In genomic region chr3:87980085-87980484, GRCm38 (mm10) we compare ENCODE assay signal across 22 mouse cellular contexts. TPM values are rescaled to one million over a fixed set of nuclear protein-coding genes. Genes with fewer than 3 reads are reported as not detected.
DNase-seq lines count a peak whose midpoint lies in the region; ATAC-seq and TF ChIP-seq lines count a peak whose summit lies in the region.
"Had no signal": no experiment of that assay in that cellular context is flagged by ENCODE, and none has a peak within 500 bp of the region (broad histone marks: within the 10 kb centered on the region; RNA-seq: fewer than 3 reads in every experiment).

No protein-coding gene starts in this region.

- H3K4me3 ChIP-seq in forebrain, embryonic 10.5 days, result no peak overlapping the region
- no peak overlapping the region for H3K4me3 ChIP-seq in forebrain, postnatal 0 days (ENCODE audit: low read depth, low read length)
- no peak overlapping the region for H3K4me3 ChIP-seq in hindbrain, embryonic 12.5 days
- no peak overlapping the region for H3K4me3 ChIP-seq in hindbrain, postnatal 0 days (ENCODE audit: low read length)
- no peak overlapping the region for H3K4me3 ChIP-seq in midbrain, embryonic 11.5 days (ENCODE audit: low read depth, low read length)
- no peak overlapping the region for H3K4me3 ChIP-seq in midbrain, embryonic 16.5 days (ENCODE audit: low read depth, low read length)
- H3K4me3 ChIP-seq in intestine, embryonic 16.5 days (ENCODE audit: low read length), result no peak overlapping the region

- peaks cover 81% of the 10 kb centered on the region for H3K4me1 ChIP-seq in forebrain, embryonic 10.5 days
- peaks cover 7% of the 10 kb centered on the region; the same call in 1 of the 2 replicates for H3K4me1 ChIP-seq in forebrain, postnatal 0 days (ENCODE audit: insufficient read depth)
- H3K4me1 ChIP-seq in hindbrain, embryonic 12.5 days, result peaks cover 64% of the 10 kb centered on the region
- peaks cover 14% of the 10 kb centered on the region for H3K4me1 ChIP-seq in hindbrain, postnatal 0 days (ENCODE audit: insufficient read depth, low read length)
- H3K4me1 ChIP-seq in midbrain, embryonic 11.5 days (ENCODE audit: control insufficient read depth, insufficient read depth, low read length), result peaks cover 62% of the 10 kb centered on the region
- H3K4me1 ChIP-seq in midbrain, embryonic 16.5 days (ENCODE audit: control insufficient read depth, insufficient read depth, low read length), result peaks cover 8% of the 10 kb centered on the region
- H3K4me1 ChIP-seq in intestine, embryonic 16.5 days (ENCODE audit: control insufficient read depth, insufficient read depth, low read length), result peaks cover 48% of the 10 kb centered on the region

- no peak overlapping the region for H3K9ac ChIP-seq in forebrain, postnatal 0 days
- 0 out of 2 replicates have a peak overlapping the region, but pooled peaks have one; percentile 32 for H3K9ac ChIP-seq in hindbrain, embryonic 12.5 days
- H3K9ac ChIP-seq in hindbrain, postnatal 0 days (replicated peaks; ENCODE audit: low read length), result no peak overlapping the region
- no peak overlapping the region for H3K9ac ChIP-seq in midbrain, embryonic 11.5 days (ENCODE audit: low read length)
- H3K9ac ChIP-seq in midbrain, embryonic 16.5 days (ENCODE audit: low read depth, low read length), result no peak overlapping the region
- H3K9ac ChIP-seq in intestine, embryonic 16.5 days (ENCODE audit: low read depth, low read length), result peak overlapping the region; percentile 29; the same call in 1 of the 2 replicates
- H3K9ac ChIP-seq: liver, postnatal 0 days had no signal

- no peak overlapping the region for H3K4me2 ChIP-seq in forebrain, postnatal 0 days (ENCODE audit: low read depth)
- H3K4me2 ChIP-seq in hindbrain, embryonic 12.5 days (replicated peaks), result no peak overlapping the region
- H3K4me2 ChIP-seq in hindbrain, postnatal 0 days (ENCODE audit: low read depth, low read length), result no peak overlapping the region
- H3K4me2 ChIP-seq in midbrain, embryonic 11.5 days, result no peak overlapping the region
- H3K4me2 ChIP-seq in midbrain, embryonic 16.5 days (ENCODE audit: low read length), result no peak overlapping the region
- H3K4me2 ChIP-seq in intestine, embryonic 16.5 days (ENCODE audit: low read depth, low read length), result no peak overlapping the region

- 0 out of 2 replicates have a peak, but pooled peaks cover 5% of the 10 kb centered on the region for H3K27me3 ChIP-seq in forebrain, embryonic 10.5 days (ENCODE audit: poor library complexity, severe bottlenecking)
- no peaks in the 10 kb centered on the region for H3K27me3 ChIP-seq in forebrain, postnatal 0 days (ENCODE audit: insufficient read depth, low read length)
- H3K27me3 ChIP-seq in hindbrain, embryonic 12.5 days, result no peaks in the 10 kb centered on the region
- H3K27me3 ChIP-seq in hindbrain, postnatal 0 days (ENCODE audit: insufficient read depth, low read length), result no peaks in the 10 kb centered on the region
- H3K27me3 ChIP-seq in midbrain, embryonic 11.5 days (ENCODE audit: control insufficient read depth, insufficient read depth, low read length), result no peaks in the 10 kb centered on the region
- H3K27me3 ChIP-seq in midbrain, embryonic 16.5 days (ENCODE audit: control insufficient read depth, insufficient read depth, low read depth, low read length), result no peaks in the 10 kb centered on the region
- no peaks in the 10 kb centered on the region for H3K27me3 ChIP-seq in intestine, embryonic 16.5 days (replicated peaks; ENCODE audit: control insufficient read depth, insufficient read depth, low read length)

- ATAC-seq in forebrain, postnatal 0 days, result no peak
- no peak for ATAC-seq in hindbrain, embryonic 12.5 days (ENCODE audit: low FRiP score)
- ATAC-seq in hindbrain, postnatal 0 days, result no peak
- no peak for ATAC-seq in midbrain, embryonic 11.5 days (ENCODE audit: low FRiP score)
- no peak for ATAC-seq in midbrain, embryonic 16.5 days
- ATAC-seq in intestine, embryonic 16.5 days, result no peak
- ATAC-seq: CD4-positive, CD25-positive, alpha-beta regulatory T cell, adult 4 months; liver, postnatal 0 days had no signal

- TF ChIP-seq CTCF in forebrain, postnatal 0 days (IDR thresholded peaks at IDR 0.05; ENCODE audit: low read depth), result no peak
- no peak for TF ChIP-seq CTCF in hindbrain, postnatal 0 days (IDR thresholded peaks at IDR 0.05; ENCODE audit: low read depth)

- H3K36me3 ChIP-seq in forebrain, embryonic 10.5 days (replicated peaks), result peaks cover 58% of the 10 kb centered on the region
- H3K36me3 ChIP-seq in forebrain, postnatal 0 days (ENCODE audit: insufficient read depth), result no peaks in the 10 kb centered on the region
- peaks cover 26% of the 10 kb centered on the region for H3K36me3 ChIP-seq in hindbrain, embryonic 12.5 days
- no peaks in the 10 kb centered on the region for H3K36me3 ChIP-seq in hindbrain, postnatal 0 days (ENCODE audit: insufficient read depth, low read length)
- peaks cover 28% of the 10 kb centered on the region for H3K36me3 ChIP-seq in midbrain, embryonic 11.5 days (ENCODE audit: control insufficient read depth, insufficient read depth, low read length)
- H3K36me3 ChIP-seq in midbrain, embryonic 16.5 days (ENCODE audit: control insufficient read depth, insufficient read depth, low read length), result no peaks in the 10 kb centered on the region
- H3K36me3 ChIP-seq in intestine, embryonic 16.5 days (ENCODE audit: control insufficient read depth, insufficient read depth, low read length), result no peaks in the 10 kb centered on the region
- H3K36me3 ChIP-seq: G1E had no signal

- H3K27ac ChIP-seq in forebrain, embryonic 10.5 days, result peak overlapping the region; percentile 89
- no peak overlapping the region for H3K27ac ChIP-seq in forebrain, postnatal 0 days (ENCODE audit: low read depth, low read length)
- 0 out of 2 replicates have a peak overlapping the region, but pooled peaks have one; percentile 62 for H3K27ac ChIP-seq in hindbrain, embryonic 12.5 days
- H3K27ac ChIP-seq in hindbrain, postnatal 0 days, result no peak overlapping the region
- peak overlapping the region; percentile 3; the same call in 1 of the 2 replicates for H3K27ac ChIP-seq in midbrain, embryonic 11.5 days (ENCODE audit: low read depth, low read length)
- no peak overlapping the region for H3K27ac ChIP-seq in midbrain, embryonic 16.5 days (ENCODE audit: low read length)
- H3K27ac ChIP-seq in intestine, embryonic 16.5 days (ENCODE audit: low read length), result 0 out of 2 replicates have a peak overlapping the region, but pooled peaks have one; percentile 33
- H3K27ac ChIP-seq: stomach, postnatal 0 days had no signal

- H3K9me3 ChIP-seq in forebrain, embryonic 10.5 days, result no peaks in the 10 kb centered on the region
- H3K9me3 ChIP-seq in forebrain, postnatal 0 days (ENCODE audit: low read length), result no peaks in the 10 kb centered on the region
- no peaks in the 10 kb centered on the region for H3K9me3 ChIP-seq in hindbrain, embryonic 12.5 days (replicated peaks)
- H3K9me3 ChIP-seq in hindbrain, postnatal 0 days (ENCODE audit: low read length), result no peaks in the 10 kb centered on the region
- H3K9me3 ChIP-seq in midbrain, embryonic 11.5 days (ENCODE audit: control insufficient read depth, low read length), result no peaks in the 10 kb centered on the region
- H3K9me3 ChIP-seq in midbrain, embryonic 16.5 days (replicated peaks; ENCODE audit: control insufficient read depth, low read length, poor library complexity, severe bottlenecking), result no peaks in the 10 kb centered on the region
- H3K9me3 ChIP-seq in intestine, embryonic 16.5 days (ENCODE audit: control insufficient read depth, low read length), result no peaks in the 10 kb centered on the region
- H3K9me3 ChIP-seq: G1E had no signal

- no peak for DNase-seq in forebrain, embryonic 10.5 days (ENCODE audit: extremely low spot score, low spot score)
- DNase-seq in forebrain, postnatal 0 days, result no peak
- DNase-seq in hindbrain, postnatal 0 days (ENCODE audit: low spot score), result no peak
- peak; percentile 86 for DNase-seq in midbrain, embryonic 11.5 days (ENCODE audit: low spot score, missing footprints)
- no peak for DNase-seq in thymus, postnatal 36 days
- DNase-seq: cerebellum, adult 9-11 months; embryo, embryonic 11 days; heart, adult 18-20 months; liver; liver, postnatal 0 days; lung, postnatal 36 days; thymus, postnatal 14 days had no signal

- 66% methylated on average over 3 of the region's 3 CpGs for WGBS in forebrain, embryonic 10.5 days
- WGBS in forebrain, postnatal 0 days, result 63% methylated on average over 3 of the region's 3 CpGs
- 58% methylated on average over 3 of the region's 3 CpGs for WGBS in hindbrain, embryonic 12.5 days
- WGBS in hindbrain, postnatal 0 days, result 74% methylated on average over 3 of the region's 3 CpGs
- 71% methylated on average over 3 of the region's 3 CpGs for WGBS in midbrain, embryonic 11.5 days
- WGBS in midbrain, embryonic 16.5 days, result 66% methylated on average over 3 of the region's 3 CpGs
- WGBS in intestine, embryonic 16.5 days, result 65% methylated on average over 3 of the region's 3 CpGs

RNA-seq across cellular contexts. Expression of gene Nes, which starts 9.2 kb away (rescaled TPM):
- polyA plus RNA-seq in forebrain, embryonic 10.5 days (2016; fragmentation: Nextera tagmentation; extraction: Ambion mirVana), result 81.2 and 86.9 TPM in 2 replicates
- total RNA-seq in forebrain, postnatal 0 days (2014; rRNA removed), result 32.4 and 39.2 TPM in 2 replicates
- polyA plus RNA-seq in forebrain, postnatal 0 days (2015; fragmentation: Nextera tagmentation; extraction: Ambion mirVana), result 14.5 and 17.9 TPM in 2 replicates
- 136 and 153 TPM in 2 replicates for polyA plus RNA-seq in hindbrain, embryonic 12.5 days (2016; fragmentation: Nextera tagmentation; extraction: Ambion mirVana)
- 37.2 and 40.0 TPM in 2 replicates for total RNA-seq in hindbrain, postnatal 0 days (2014; rRNA removed)
- 14.9 and 15.7 TPM in 2 replicates for polyA plus RNA-seq in hindbrain, postnatal 0 days (2015; fragmentation: Nextera tagmentation; extraction: Ambion mirVana)
- 70.3 and 85.4 TPM in 2 replicates for polyA plus RNA-seq in midbrain, embryonic 11.5 days (2014; fragmentation: Nextera tagmentation; extraction: Ambion mirVana)
- polyA plus RNA-seq in midbrain, embryonic 16.5 days (2015; fragmentation: Nextera tagmentation; extraction: Ambion mirVana), result 14.1 and 21.8 TPM in 2 replicates
- 9.4 and 10.3 TPM in 2 replicates for polyA plus RNA-seq in intestine, embryonic 16.5 days (2015; fragmentation: Nextera tagmentation; extraction: Ambion mirVana)
- polyA plus RNA-seq: CD4-positive, CD25-positive, alpha-beta regulatory T cell, adult 4 months had no signal

RNA-seq across cellular contexts. Expression of gene Bcan, which starts 19.9 kb away (rescaled TPM):
- polyA plus RNA-seq in forebrain, embryonic 10.5 days (2016; fragmentation: Nextera tagmentation; extraction: Ambion mirVana), result 0.17 TPM in 2 replicates
- 140 and 146 TPM in 2 replicates for total RNA-seq in forebrain, postnatal 0 days (2014; rRNA removed)
- 99.1 and 133 TPM in 2 replicates for polyA plus RNA-seq in forebrain, postnatal 0 days (2015; fragmentation: Nextera tagmentation; extraction: Ambion mirVana)
- 1.7 and 1.9 TPM in 2 replicates for polyA plus RNA-seq in hindbrain, embryonic 12.5 days (2016; fragmentation: Nextera tagmentation; extraction: Ambion mirVana)
- 318 and 347 TPM in 2 replicates for total RNA-seq in hindbrain, postnatal 0 days (2014; rRNA removed)
- polyA plus RNA-seq in hindbrain, postnatal 0 days (2015; fragmentation: Nextera tagmentation; extraction: Ambion mirVana), result 229 and 237 TPM in 2 replicates
- polyA plus RNA-seq in midbrain, embryonic 11.5 days (2014; fragmentation: Nextera tagmentation; extraction: Ambion mirVana), result 0.37 and 0.44 TPM in 2 replicates
- polyA plus RNA-seq in midbrain, embryonic 16.5 days (2015; fragmentation: Nextera tagmentation; extraction: Ambion mirVana), result 51.5 and 96.9 TPM in 2 replicates
- 0.18 and 0.67 TPM in 2 replicates for polyA plus RNA-seq in intestine, embryonic 16.5 days (2015; fragmentation: Nextera tagmentation; extraction: Ambion mirVana)
- total RNA-seq: G1E had no signal
- polyA plus RNA-seq: CD4-positive, CD25-positive, alpha-beta regulatory T cell, adult 4 months; G1E; heart, postnatal 0 days; liver, postnatal 0 days had no signal

RNA-seq across cellular contexts. Expression of gene Crabp2, which starts 31.6 kb away (rescaled TPM):
- 834 and 866 TPM in 2 replicates for polyA plus RNA-seq in forebrain, embryonic 10.5 days (2016; fragmentation: Nextera tagmentation; extraction: Ambion mirVana)
- total RNA-seq in forebrain, postnatal 0 days (2014; rRNA removed), result 16.8 and 17.4 TPM in 2 replicates
- polyA plus RNA-seq in forebrain, postnatal 0 days (2015; fragmentation: Nextera tagmentation; extraction: Ambion mirVana), result 24.7 and 28.1 TPM in 2 replicates
- 384 and 396 TPM in 2 replicates for polyA plus RNA-seq in hindbrain, embryonic 12.5 days (2016; fragmentation: Nextera tagmentation; extraction: Ambion mirVana)
- 9.8 and 28.6 TPM in 2 replicates for total RNA-seq in hindbrain, postnatal 0 days (2014; rRNA removed)
- 44.5 and 46.3 TPM in 2 replicates for polyA plus RNA-seq in hindbrain, postnatal 0 days (2015; fragmentation: Nextera tagmentation; extraction: Ambion mirVana)
- 539 and 540 TPM in 2 replicates for polyA plus RNA-seq in midbrain, embryonic 11.5 days (2014; fragmentation: Nextera tagmentation; extraction: Ambion mirVana)
- polyA plus RNA-seq in midbrain, embryonic 16.5 days (2015; fragmentation: Nextera tagmentation; extraction: Ambion mirVana), result 42.5 and 44.4 TPM in 2 replicates
- polyA plus RNA-seq in intestine, embryonic 16.5 days (2015; fragmentation: Nextera tagmentation; extraction: Ambion mirVana), result 3.8 TPM in 2 replicates
- total RNA-seq: gastrocnemius, adult 8-10 months; heart, adult 18-20 months had no signal
- polyA plus RNA-seq: CD4-positive, CD25-positive, alpha-beta regulatory T cell, adult 4 months; G1E; liver, postnatal 0 days had no signal

RNA-seq across cellular contexts. Expression of gene Hapln2, which starts 47.3 kb away (rescaled TPM):
- polyA plus RNA-seq in forebrain, embryonic 10.5 days (2016; fragmentation: Nextera tagmentation; extraction: Ambion mirVana), result not detected in 2 replicates
- total RNA-seq in forebrain, postnatal 0 days (2014; rRNA removed), result 0.38 and 0.92 TPM in 2 replicates
- polyA plus RNA-seq in forebrain, postnatal 0 days (2015; fragmentation: Nextera tagmentation; extraction: Ambion mirVana), result 0.31 and 0.69 TPM in 2 replicates
- polyA plus RNA-seq in hindbrain, embryonic 12.5 days (2016; fragmentation: Nextera tagmentation; extraction: Ambion mirVana), result 0.30 and 0.33 TPM in 2 replicates
- total RNA-seq in hindbrain, postnatal 0 days (2014; rRNA removed), result 0.47 and 0.50 TPM in 2 replicates
- 1.2 and 1.5 TPM in 2 replicates for polyA plus RNA-seq in hindbrain, postnatal 0 days (2015; fragmentation: Nextera tagmentation; extraction: Ambion mirVana)
- 0.11 TPM in 1 of 2 replicates, not detected in the other for polyA plus RNA-seq in midbrain, embryonic 11.5 days (2014; fragmentation: Nextera tagmentation; extraction: Ambion mirVana)
- 0.37 and 0.74 TPM in 2 replicates for polyA plus RNA-seq in midbrain, embryonic 16.5 days (2015; fragmentation: Nextera tagmentation; extraction: Ambion mirVana)
- not detected in 2 replicates for polyA plus RNA-seq in intestine, embryonic 16.5 days (2015; fragmentation: Nextera tagmentation; extraction: Ambion mirVana)
- total RNA-seq: adrenal gland, postnatal 4 days; G1E; heart, adult 18-20 months had no signal
- polyA plus RNA-seq: G1E; intestine, embryonic 14.5 days; liver, postnatal 0 days; stomach, postnatal 0 days had no signal

RNA-seq across cellular contexts. Expression of gene Rrnad1, which starts 49.6 kb away (rescaled TPM):
- 19.1 and 22.8 TPM in 2 replicates for polyA plus RNA-seq in forebrain, embryonic 10.5 days (2016; fragmentation: Nextera tagmentation; extraction: Ambion mirVana)
- total RNA-seq in forebrain, postnatal 0 days (2014; rRNA removed), result 19.3 and 31.8 TPM in 2 replicates
- polyA plus RNA-seq in forebrain, postnatal 0 days (2015; fragmentation: Nextera tagmentation; extraction: Ambion mirVana), result 10.9 and 15.6 TPM in 2 replicates
- 22.1 and 22.5 TPM in 2 replicates for polyA plus RNA-seq in hindbrain, embryonic 12.5 days (2016; fragmentation: Nextera tagmentation; extraction: Ambion mirVana)
- total RNA-seq in hindbrain, postnatal 0 days (2014; rRNA removed), result 19.4 and 36.4 TPM in 2 replicates
- 18.1 and 19.3 TPM in 2 replicates for polyA plus RNA-seq in hindbrain, postnatal 0 days (2015; fragmentation: Nextera tagmentation; extraction: Ambion mirVana)
- 14.6 and 17.0 TPM in 2 replicates for polyA plus RNA-seq in midbrain, embryonic 11.5 days (2014; fragmentation: Nextera tagmentation; extraction: Ambion mirVana)
- polyA plus RNA-seq in midbrain, embryonic 16.5 days (2015; fragmentation: Nextera tagmentation; extraction: Ambion mirVana), result 20.5 and 23.2 TPM in 2 replicates
- 14.2 and 14.3 TPM in 2 replicates for polyA plus RNA-seq in intestine, embryonic 16.5 days (2015; fragmentation: Nextera tagmentation; extraction: Ambion mirVana)

Comparison
In these comparisons a context has a peak if more than half of its experiments do, and no peak if none do; other contexts are left out.
1. H3K27ac ChIP-seq: peak in forebrain, embryonic 10.5 days (single experiment), hindbrain, embryonic 12.5 days (single experiment), midbrain, embryonic 11.5 days (single experiment) and intestine, embryonic 16.5 days (single experiment); none in forebrain, postnatal 0 days (single experiment), hindbrain, postnatal 0 days (single experiment) and midbrain, embryonic 16.5 days (single experiment).
2. H3K9ac ChIP-seq: peak in hindbrain, embryonic 12.5 days (single experiment) and intestine, embryonic 16.5 days (single experiment); none in forebrain, postnatal 0 days (single experiment), hindbrain, postnatal 0 days (single experiment), midbrain, embryonic 11.5 days (single experiment) and midbrain, embryonic 16.5 days (single experiment).
3. RNA of gene Bcan, which starts 19.9 kb away (polyA plus RNA-seq): 229 to 237 TPM in hindbrain, postnatal 0 days, 99.1 to 133 TPM in forebrain, postnatal 0 days and 51.5 to 96.9 TPM in midbrain, embryonic 16.5 days; 1.7 to 1.9 TPM in hindbrain, embryonic 12.5 days, 0.37 to 0.44 TPM in midbrain, embryonic 11.5 days, 0.18 to 0.67 TPM in intestine, embryonic 16.5 days and 0.17 TPM in forebrain, embryonic 10.5 days; every median in the first group is over 10 times any median in the second.